Mouse (Mus musculus) liver, embryonic 15.5 days (tissue): ENCODE measurements around the gene Kat7. TPM values are rescaled to one million over a fixed set of nuclear protein-coding genes. Genes with fewer than 3 reads are reported as not detected.

Source experiments
- ATAC-seq: fragments of 200-750 bp; cut with Nextera tagmentation; 2 replicates; pipeline ENCODE4 v1.8.0; 2017; ENCODE audit warnings: moderate number of reproducible peaks, mild to moderate bottlenecking, moderate library complexity; ENCODE audit not compliant: insufficient read depth
- H3K27ac ChIP-seq: fragments of 300-500 bp; sonication (generic); replicated peaks from 2 replicates; pipeline ENCODE4 v1.5.1; 2015; ENCODE audit warnings: mild to moderate bottlenecking, inconsistent platforms
- H3K27me3 ChIP-seq: fragments of 300-500 bp; sonication (generic); 2 replicates; pipeline ENCODE4 v1.6.1; 2015; ENCODE audit warnings: mild to moderate bottlenecking, inconsistent platforms
- H3K36me3 ChIP-seq: fragments of 300-500 bp; sonication (generic); replicated peaks from 2 replicates; pipeline ENCODE4 v1.6.1; 2015; ENCODE audit warnings: moderate library complexity, mild to moderate bottlenecking, inconsistent platforms
- H3K4me1 ChIP-seq: fragments of 300-500 bp; sonication (generic); replicated peaks from 2 replicates; pipeline ENCODE4 v1.6.1; 2015; ENCODE audit warnings: inconsistent platforms
- H3K4me2 ChIP-seq: fragments of 300-500 bp; sonication (generic); 2 replicates; pipeline ENCODE4 v1.6.1; 2015; ENCODE audit warnings: moderate library complexity, mild to moderate bottlenecking, inconsistent platforms
- H3K4me3 ChIP-seq: fragments of 300-500 bp; sonication (generic); replicated peaks from 2 replicates; pipeline ENCODE4 v1.5.1; 2015; ENCODE audit warnings: mild to moderate bottlenecking, inconsistent platforms
- H3K9ac ChIP-seq: fragments of 300-500 bp; sonication (generic); 2 replicates; pipeline ENCODE4 v1.6.1; 2015; ENCODE audit warnings: moderate library complexity, mild to moderate bottlenecking, inconsistent platforms
- H3K9me3 ChIP-seq: fragments of 300-500 bp; sonication (generic); replicated peaks from 2 replicates; pipeline ENCODE4 v1.6.1; 2016; ENCODE audit warnings: inconsistent platforms
- WGBS: fragments of 180-500 bp; shearing (Covaris S2); methylation state at CpG from one replicate; pipeline ENCODE4 v1.1.7; 2015; ENCODE audit warnings: mixed read lengths; ENCODE audit not compliant: insufficient replicate concordance; 5-methylcytosine and 5-hydroxymethylcytosine counted together
- polyA plus RNA-seq: library from polyadenylated mRNA; unstranded; fragments of >200 nt; fragmentation: Nextera tagmentation; extraction: Ambion mirVana; gene quantifications from 2 replicates; pipeline ENCODE4 v1.2.1, GENCODE M21; 2015

Gene Kat7
- polyA plus RNA-seq, 1 experiment from 2014 or later: 30.8 TPM

- ATAC-seq: no peak
- no peak overlapping the region for H3K27ac ChIP-seq
- 89% methylated on average over 5 of the region's 5 CpGs for WGBS
- H3K4me2 ChIP-seq: no peak overlapping the region
- no peaks in the 10 kb centered on the region for H3K27me3 ChIP-seq
- no peaks in the 10 kb centered on the region for H3K9me3 ChIP-seq
- no peak overlapping the region for H3K4me3 ChIP-seq
- H3K36me3 ChIP-seq: peaks cover 100% of the 10 kb centered on the region
- no peak overlapping the region for H3K9ac ChIP-seq
- H3K4me1 ChIP-seq: no peaks in the 10 kb centered on the region
Observed at GRCm38 (mm10) chr11:95282331-95282730, 27.7 kb downstream of the Kat7 start.

GRCm38 (mm10) chr11:95279061-95279659 lies 30.9 kb downstream of the Kat7 start:
- WGBS: 85% methylated on average over 4 of the region's 4 CpGs
- no peak for ATAC-seq
- no peaks in the 10 kb centered on the region for H3K4me1 ChIP-seq
- H3K9me3 ChIP-seq: no peaks in the 10 kb centered on the region
- peaks cover 100% of the 10 kb centered on the region for H3K36me3 ChIP-seq
- no peaks in the 10 kb centered on the region for H3K27me3 ChIP-seq
- no peak overlapping the region for H3K9ac ChIP-seq
- no peak overlapping the region for H3K4me2 ChIP-seq
- no peak overlapping the region for H3K4me3 ChIP-seq
- H3K27ac ChIP-seq: no peak overlapping the region

GRCm38 (mm10) chr11:95276056-95276455 lies 34.0 kb downstream of the Kat7 start:
- no peak overlapping the region for H3K9ac ChIP-seq
- ATAC-seq: no peak
- 69% methylated on average over 6 of the region's 6 CpGs for WGBS
- no peak overlapping the region for H3K4me2 ChIP-seq
- H3K36me3 ChIP-seq: peaks cover 100% of the 10 kb centered on the region
- no peaks in the 10 kb centered on the region for H3K27me3 ChIP-seq
- H3K9me3 ChIP-seq: no peaks in the 10 kb centered on the region
- no peaks in the 10 kb centered on the region for H3K4me1 ChIP-seq
- H3K27ac ChIP-seq: no peak overlapping the region
- no peak overlapping the region for H3K4me3 ChIP-seq

- Histone ChIP-seq H3K4me2 (no peak overlapping the region), H3K27ac (no peak overlapping the region), H3K9ac (no peak overlapping the region), H3K27me3 (no peaks in the 10 kb centered on the region), H3K36me3 (peaks cover 100% of the 10 kb centered on the region), H3K9me3 (no peaks in the 10 kb centered on the region), H3K4me1 (no peaks in the 10 kb centered on the region), H3K4me3 (no peak overlapping the region)
- ATAC-seq: no peak
- WGBS: 52% methylated on average over 3 of the region's 3 CpGs
Observed at GRCm38 (mm10) chr11:95274613-95275012, 35.4 kb downstream of the Kat7 start.

GRCm38 (mm10) chr11:95273661-95274060 lies 36.4 kb downstream of the Kat7 start:
- no peaks in the 10 kb centered on the region for H3K4me1 ChIP-seq
- H3K9ac ChIP-seq: no peak overlapping the region
- no peaks in the 10 kb centered on the region for H3K27me3 ChIP-seq
- no peak overlapping the region for H3K4me2 ChIP-seq
- no peak overlapping the region for H3K27ac ChIP-seq
- peaks cover 100% of the 10 kb centered on the region for H3K36me3 ChIP-seq
- no peak for ATAC-seq
- H3K4me3 ChIP-seq: no peak overlapping the region
- no peaks in the 10 kb centered on the region for H3K9me3 ChIP-seq
- 82% methylated on average over 5 of the region's 5 CpGs for WGBS

- Histone ChIP-seq H3K9me3 (no peaks in the 10 kb centered on the region), H3K27me3 (peaks cover 8% of the 10 kb centered on the region; the same call in 1 of the 2 replicates), H3K4me1 (peaks cover 11% of the 10 kb centered on the region; the same call in 1 of the 2 replicates), H3K36me3 (peaks cover 52% of the 10 kb centered on the region), H3K27ac (no peak overlapping the region), H3K9ac (no peak overlapping the region), H3K4me3 (no peak overlapping the region), H3K4me2 (no peak overlapping the region)
- ATAC-seq: no peak
- 71% methylated on average over 6 of the region's 6 CpGs for WGBS
Observed at GRCm38 (mm10) chr11:95266540-95267245, 43.4 kb downstream of the Kat7 start.

- H3K27ac ChIP-seq: no peak overlapping the region
- H3K27me3 ChIP-seq: peaks cover 29% of the 10 kb centered on the region
- peaks cover 31% of the 10 kb centered on the region for H3K36me3 ChIP-seq
- ATAC-seq: no peak
- WGBS: 75% methylated on average over 4 of the region's 4 CpGs
- peaks cover 24% of the 10 kb centered on the region for H3K4me1 ChIP-seq
- no peak overlapping the region for H3K9ac ChIP-seq
- no peak overlapping the region for H3K4me3 ChIP-seq
- no peak overlapping the region for H3K4me2 ChIP-seq
- H3K9me3 ChIP-seq: no peaks in the 10 kb centered on the region
Observed at GRCm38 (mm10) chr11:95264455-95265013, 45.5 kb downstream of the Kat7 start.

GRCm38 (mm10) chr11:95263816-95264454 lies 46.1 kb downstream of the Kat7 start:
- no peak for ATAC-seq
- H3K27ac ChIP-seq: no peak overlapping the region
- WGBS: 63% methylated on average over 11 of the region's 11 CpGs
- no peak overlapping the region for H3K9ac ChIP-seq
- H3K4me3 ChIP-seq: no peak overlapping the region
- no peak overlapping the region for H3K4me2 ChIP-seq
- peaks cover 30% of the 10 kb centered on the region for H3K4me1 ChIP-seq
- H3K27me3 ChIP-seq: peaks cover 35% of the 10 kb centered on the region
- H3K36me3 ChIP-seq: peaks cover 25% of the 10 kb centered on the region
- H3K9me3 ChIP-seq: no peaks in the 10 kb centered on the region

- no peaks in the 10 kb centered on the region for H3K9me3 ChIP-seq
- peaks cover 31% of the 10 kb centered on the region for H3K4me1 ChIP-seq
- H3K4me3 ChIP-seq: no peak within 1 kb of the TSS
- 19% methylated on average over 5 of the region's 5 CpGs for WGBS
- H3K27me3 ChIP-seq: peaks cover 58% of the 10 kb centered on the region
- H3K27ac ChIP-seq: no peak within 1 kb of the TSS
- no peak within 1 kb of the TSS for H3K9ac ChIP-seq
- no peak for ATAC-seq
- peaks cover 12% of the 10 kb centered on the region; the same call in 1 of the 2 replicates for H3K36me3 ChIP-seq
- H3K4me2 ChIP-seq: 0 out of 2 replicates have a peak within 1 kb of the TSS, but pooled peaks have one; percentile 94
Observed at GRCm38 (mm10) chr11:95261178-95261751, 48.8 kb downstream of the Kat7 start, which contains the start of gene Tac4. Gene Tac4, plus strand, starts transcription at chr11:95261529.

GRCm38 (mm10) chr11:95259088-95259849 lies 50.8 kb downstream of the Kat7 start:
- no peaks in the 10 kb centered on the region for H3K36me3 ChIP-seq
- H3K27ac ChIP-seq: peak overlapping the region; percentile 59
- ATAC-seq: peak; percentile 68
- peaks cover 64% of the 10 kb centered on the region for H3K27me3 ChIP-seq
- peak overlapping the region; percentile 63 for H3K9ac ChIP-seq
- peaks cover 33% of the 10 kb centered on the region for H3K4me1 ChIP-seq
- no peaks in the 10 kb centered on the region for H3K9me3 ChIP-seq
- H3K4me2 ChIP-seq: peak overlapping the region; percentile 94
- peak overlapping the region; percentile 65 for H3K4me3 ChIP-seq
- under 1% methylated on average over 73 of the region's 73 CpGs for WGBS
